Mouse (Mus musculus): ENCODE data around the gene Fxyd7.

Fxyd7 gene

GRCm38 (mm10) chr7:31051321-31052021 is at the start of gene Fxyd7:
Fxyd7 (minus strand) TSS chr7:31051467.
- CTCF ChIA-PET: interaction anchor here in 3 of 4 experiments (0.6 to 3.5 kb wide), 14 partner anchors 9 to 105 kb away, joined by 3 to 15 read pairs (median 3); no protein-coding TSS in a partner anchor
- POLR2A ChIA-PET: interaction anchor here in 2 of 4 experiments (0.5 to 0.9 kb wide), 4 partner anchors 16 to 382 kb away, joined by 3 to 4 read pairs (median 4); no protein-coding TSS in a partner anchor

GRCm38 (mm10) chr7:31100786-31101185 is 49.5 kb upstream of the Fxyd7 start:
- CTCF ChIA-PET: no interaction called here
- POLR2A ChIA-PET: no interaction called here

- POLR2A ChIA-PET: no interaction called here
Observed at GRCm38 (mm10) chr7:31099612-31099982, 48.3 kb upstream of the Fxyd7 start.

DNA sequence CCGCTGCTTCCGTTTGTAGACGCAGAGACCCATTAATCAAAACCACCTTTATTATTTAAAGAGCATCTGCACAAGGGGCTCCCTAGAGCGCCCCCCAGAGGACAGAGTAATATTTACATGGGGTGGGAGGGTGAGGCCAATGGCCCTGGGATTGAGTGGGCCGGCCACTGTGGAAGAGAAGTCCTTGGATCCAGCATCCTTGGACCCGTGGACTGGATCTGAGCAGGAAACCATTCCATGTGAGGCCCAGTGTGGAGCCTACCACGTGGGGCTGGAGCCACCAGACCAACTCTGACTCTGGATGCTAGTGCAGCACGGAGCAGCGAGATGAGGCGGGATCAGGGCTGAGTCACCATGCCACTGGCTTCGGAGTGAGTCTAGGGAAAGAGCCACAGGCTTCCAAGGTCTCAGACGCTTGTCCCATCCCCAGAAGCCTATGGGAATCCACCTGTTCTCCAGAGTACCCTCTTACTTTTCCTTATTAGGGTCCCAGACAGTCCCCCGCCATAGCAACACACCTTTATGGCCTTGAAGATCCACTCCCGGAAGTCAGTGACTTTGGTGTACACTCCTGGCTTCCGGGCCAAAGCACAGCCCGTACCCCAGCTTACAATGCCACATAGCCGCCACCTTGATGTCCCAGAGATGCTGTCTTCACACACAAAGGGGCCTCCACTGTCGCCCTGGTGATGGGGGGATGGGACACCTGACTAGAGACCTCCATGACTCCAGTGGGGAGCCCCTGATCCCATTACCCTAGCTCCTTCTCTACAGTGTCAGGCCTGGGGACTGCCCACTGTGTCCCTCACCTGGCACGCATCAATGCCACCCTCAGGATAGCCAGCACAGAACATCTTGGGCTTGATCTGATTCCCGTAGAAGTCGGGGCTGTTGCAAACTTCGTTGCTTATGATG is 47.7 kb upstream of the Fxyd7 start:
- ChIA-PET CTCF (interaction anchor here (0.6 to 2.6 kb wide), 56 partner anchors 9 to 1189 kb away, joined by 3 to 30 read pairs (median 7); partner anchors contain the start of genes Lgi4 (in 3 of the 4), Fam187b (in 2 of the 4), Fxyd5 (in 2 of the 4) and Gramd1a (in 2 of the 4)), POLR2A (interaction anchor here in 3 of 4 experiments (0.5 to 1.6 kb wide), 8 partner anchors 16 to 292 kb away, joined by 3 to 7 read pairs (median 3); partner anchors contain the start of genes Gramd1a (in 1 of the 3) and Lgi4 (in 1 of the 3))

More at GRCm38 (mm10) chr7:31099612-31099982, 48.3 kb upstream of the Fxyd7 start:
- CTCF ChIA-PET: interaction anchor here in 2 of 4 experiments (0.8 to 2.6 kb wide), 2 partner anchors 56 to 77 kb away, joined by 3 to 11 read pairs; partner anchors contain the start of gene Gramd1a (in 1 of the 2)

- ChIA-PET POLR2A (interaction anchor here in 3 of 4 experiments (0.6 to 1.7 kb wide), 13 partner anchors 15 to 142 kb away, joined by 3 to 8 read pairs (median 4); partner anchors contain the start of genes Gramd1a (in 1 of the 3), Lgi4 (in 1 of the 3) and Usf2 (in 1 of the 3)), CTCF (interaction anchor here (0.5 to 2.6 kb wide), 116 partner anchors 9 to 1188 kb away, joined by 3 to 30 read pairs (median 4); partner anchors contain the start of genes Gramd1a (in 4 of the 4), Lgi4 (in 4 of the 4), Fam187b (in 3 of the 4) and Fxyd5 (in 3 of the 4))
Observed at GRCm38 (mm10) chr7:31097583-31098248, 46.4 kb upstream of the Fxyd7 start.

DNA sequence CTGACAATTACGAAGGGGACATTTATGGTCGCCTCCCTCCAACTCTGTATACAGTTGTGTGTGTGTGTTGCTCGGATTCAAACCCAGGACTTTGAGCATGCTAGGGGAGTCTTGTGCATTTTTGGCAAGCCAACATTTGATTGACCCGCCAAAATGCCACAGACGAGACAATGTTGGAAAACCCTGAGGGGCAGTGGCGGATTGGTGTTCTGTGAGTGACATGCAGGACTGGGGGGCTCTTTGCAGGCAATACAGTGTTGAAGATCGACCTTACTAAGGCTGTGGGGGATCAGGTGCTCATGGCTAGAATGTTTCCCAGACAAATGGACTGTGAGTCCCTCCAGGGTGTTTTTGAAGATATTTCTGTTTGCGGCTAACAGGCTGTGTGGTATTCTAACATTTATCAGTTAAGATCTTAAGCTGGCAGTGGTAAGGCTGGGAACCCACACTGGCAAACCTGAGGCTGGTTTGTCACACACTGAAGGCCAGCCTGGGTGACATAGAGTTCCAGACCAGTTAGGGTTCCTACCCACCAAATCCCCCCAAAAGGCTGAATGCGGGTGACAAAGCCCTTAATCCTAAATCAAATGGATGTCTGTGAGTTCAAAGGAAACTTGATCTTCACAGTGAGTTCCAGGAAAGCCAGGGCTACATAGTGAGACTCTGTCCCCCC is 45.8 kb upstream of the Fxyd7 start:
- POLR2A ChIA-PET: interaction anchor here in 2 of 4 experiments (1.1 to 1.7 kb wide), 7 partner anchors 19 to 141 kb away, joined by 3 to 8 read pairs (median 4); partner anchors contain the start of genes Gramd1a (in 1 of the 2) and Usf2 (in 1 of the 2)
- CTCF ChIA-PET: interaction anchor here (0.5 to 2.6 kb wide), 77 partner anchors 8 to 797 kb away, joined by 3 to 30 read pairs (median 5); partner anchors contain the start of genes Gramd1a (in 3 of the 4), Lgi4 (in 3 of the 4), Fam187b (in 2 of the 4) and Fxyd1 (in 1 of the 4)

- CTCF ChIA-PET: interaction anchor here (0.5 to 2.1 kb wide), 32 partner anchors 10 to 423 kb away, joined by 3 to 10 read pairs (median 4); partner anchors contain the start of genes Lgi4 (in 2 of the 4), Fxyd7 (in 1 of the 4), Gramd1a (in 1 of the 4) and Pmis2 (in 1 of the 4)
- POLR2A ChIA-PET: interaction anchor here in 1 of 4 experiments (0.6 to 1.2 kb wide), 2 partner anchors 10 to 12 kb away, joined by 3 to 4 read pairs; no protein-coding TSS in a partner anchor
Observed at GRCm38 (mm10) chr7:31094774-31095501, 43.7 kb upstream of the Fxyd7 start.

- POLR2A ChIA-PET: interaction anchor here in 1 of 4 experiments (0.6 kb wide), 1 partner anchor 121 kb away, joined by 3 read pairs; no protein-coding TSS in a partner anchor
- CTCF ChIA-PET: no interaction called here
Observed at GRCm38 (mm10) chr7:31089721-31090120, 38.5 kb upstream of the Fxyd7 start.

GRCm38 (mm10) chr7:31088206-31088605 is 36.9 kb upstream of the Fxyd7 start:
- ChIA-PET CTCF (interaction anchor here in 3 of 4 experiments (0.5 to 3.2 kb wide), 6 partner anchors 10 to 89 kb away, joined by 3 to 23 read pairs (median 6); no protein-coding TSS in a partner anchor), POLR2A (no interaction called here)

DNA sequence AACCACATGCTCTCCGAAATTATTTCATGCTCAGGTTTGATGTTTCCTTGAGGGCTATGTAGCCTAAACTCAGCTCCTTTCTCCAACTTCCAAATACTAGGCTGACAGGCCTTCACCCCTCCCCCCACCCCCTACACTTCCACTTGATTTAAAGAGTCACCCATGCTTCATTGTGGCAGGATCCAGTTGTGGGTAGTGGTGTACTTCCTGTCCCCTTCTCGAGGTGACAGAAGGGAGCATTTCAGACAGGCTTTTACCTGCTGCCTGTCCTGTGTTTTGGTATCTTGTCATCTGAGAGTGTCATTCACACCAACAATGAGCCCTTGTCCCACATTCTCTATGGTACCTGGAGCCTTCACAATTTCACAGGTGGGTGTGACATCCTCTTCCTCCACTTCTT is 36.0 kb upstream of the Fxyd7 start:
- POLR2A ChIA-PET: interaction anchor here in 1 of 4 experiments (1.2 kb wide), 1 partner anchor 15 kb away, joined by 6 read pairs; no protein-coding TSS in a partner anchor
- CTCF ChIA-PET: interaction anchor here in 3 of 4 experiments (0.6 to 3.2 kb wide), 8 partner anchors 9 to 370 kb away, joined by 3 to 23 read pairs (median 6); no protein-coding TSS in a partner anchor

GRCm38 (mm10) chr7:31086175-31086755 is 35.0 kb upstream of the Fxyd7 start:
- CTCF ChIA-PET: interaction anchor here in 1 of 4 experiments (2.7 to 3.2 kb wide), 2 partner anchors 8 to 12 kb away, joined by 14 to 23 read pairs; no protein-coding TSS in a partner anchor
- POLR2A ChIA-PET: interaction anchor here in 2 of 4 experiments (0.6 to 1.2 kb wide), 2 partner anchors 16 to 1305 kb away, joined by 4 to 6 read pairs; no protein-coding TSS in a partner anchor

GRCm38 (mm10) chr7:31085171-31085570 is 33.9 kb upstream of the Fxyd7 start:
- CTCF ChIA-PET: interaction anchor here in 3 of 4 experiments (0.6 to 3.7 kb wide), 7 partner anchors 10 to 280 kb away, joined by 3 to 30 read pairs (median 3); no protein-coding TSS in a partner anchor
- POLR2A ChIA-PET: interaction anchor here in 2 of 4 experiments (1.0 to 1.7 kb wide), 5 partner anchors 10 to 130 kb away, joined by 3 to 6 read pairs (median 5); no protein-coding TSS in a partner anchor

- CTCF ChIA-PET: interaction anchor here in 2 of 4 experiments (0.6 to 3.7 kb wide), 4 partner anchors 11 to 211 kb away, joined by 3 to 30 read pairs (median 4); no protein-coding TSS in a partner anchor
- POLR2A ChIA-PET: interaction anchor here in 2 of 4 experiments (0.8 to 1.7 kb wide), 5 partner anchors 11 to 129 kb away, joined by 3 to 6 read pairs (median 5); no protein-coding TSS in a partner anchor
Observed at GRCm38 (mm10) chr7:31084140-31084539, 32.9 kb upstream of the Fxyd7 start.

DNA sequence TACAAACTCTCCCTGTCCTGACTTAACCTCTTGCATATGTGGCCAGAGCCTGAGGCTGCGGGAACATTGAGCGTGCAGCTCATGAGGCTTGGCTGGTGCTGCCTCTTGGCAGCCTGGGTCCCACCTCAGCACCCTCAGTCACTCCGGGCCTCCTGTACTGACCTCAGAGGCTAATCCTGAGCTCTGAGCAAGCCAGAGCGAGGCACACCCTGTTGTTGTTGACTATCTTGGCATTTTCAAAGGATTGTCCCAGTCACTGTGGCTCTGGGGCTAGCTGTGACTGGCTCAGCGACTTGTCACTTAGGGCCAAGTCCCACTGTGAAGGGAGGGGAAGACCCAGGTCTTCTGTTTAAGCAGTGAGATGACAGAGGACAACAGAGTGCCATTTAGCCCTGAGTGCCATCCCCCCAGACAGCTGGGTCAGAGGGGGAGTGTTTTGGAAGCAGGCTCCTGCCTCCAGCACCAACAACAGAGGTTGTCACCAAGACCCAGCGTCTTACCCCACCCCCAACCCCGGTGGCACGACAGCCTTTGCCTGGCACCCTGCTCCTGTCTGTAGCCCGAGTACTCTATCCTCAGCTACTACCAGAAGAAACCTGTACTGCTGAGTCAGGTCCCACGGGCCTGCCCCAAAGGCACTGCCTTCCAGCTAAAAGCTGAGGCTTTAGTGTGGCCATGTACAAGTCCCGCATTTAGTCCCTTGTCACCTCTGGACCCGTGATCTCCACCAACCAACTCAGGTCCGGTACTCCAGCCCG is 31.7 kb upstream of the Fxyd7 start:
- ChIA-PET POLR2A (interaction anchor here in 2 of 4 experiments (0.6 to 1.6 kb wide), 7 partner anchors 9 to 449 kb away, joined by 3 to 6 read pairs (median 3); no protein-coding TSS in a partner anchor), CTCF (interaction anchor here in 3 of 4 experiments (0.6 to 3.7 kb wide), 11 partner anchors 12 to 228 kb away, joined by 3 to 30 read pairs (median 3); partner anchors contain the start of gene Lgi4 (in 1 of the 3))
